Mouse (Mus musculus) adrenal gland, adult 18-20 months (tissue): ENCODE data around the gene Entr1. TPM values are rescaled to one million over a fixed set of nuclear protein-coding genes. Genes with fewer than 3 reads are reported as not detected.
"Not testable (repeated sequence)": the region's sequence is repeated elsewhere in the genome, so short reads cannot be mapped to it uniquely, and the experiment has no call there.

Experiments
- DNase-seq, 2 experiments: peaks; one replicate each; pipeline ENCODE4 v3.0.0; 2021 to 2022; ENCODE audit warnings: low spot score in 2 of 2
- total RNA-seq, 2 experiments: library from RNA; stranded (reverse); gene quantifications; 1 replicate in 1 of 2; 2 replicates in 1 of 2; pipeline ENCODE4 v1.2.3; 2021

Gene Entr1
- total RNA-seq, 2 experiments from 2014 or later: 114 to 119 TPM

DNA sequence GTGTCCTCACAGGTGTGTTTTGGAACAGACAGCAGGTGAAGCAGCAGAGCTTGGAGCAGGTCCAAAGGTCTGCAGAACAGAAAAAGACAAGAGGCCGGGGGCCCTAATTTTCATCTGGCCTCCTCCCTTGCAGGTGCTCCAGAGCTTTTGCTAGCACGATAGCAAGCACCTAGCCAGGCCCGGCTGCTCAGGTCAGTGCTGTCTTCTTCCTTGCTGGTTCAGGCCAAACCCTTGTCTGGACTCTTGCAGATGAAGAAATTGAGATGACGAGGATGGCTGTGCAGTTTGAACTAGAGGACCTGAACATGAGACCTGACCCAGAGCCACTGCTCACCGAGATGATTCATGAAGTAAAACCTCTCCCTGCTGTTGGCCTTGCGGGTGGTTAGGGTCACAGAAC is 2.5 kb upstream of the Entr1 start:
- no peak for DNase-seq

DNA sequence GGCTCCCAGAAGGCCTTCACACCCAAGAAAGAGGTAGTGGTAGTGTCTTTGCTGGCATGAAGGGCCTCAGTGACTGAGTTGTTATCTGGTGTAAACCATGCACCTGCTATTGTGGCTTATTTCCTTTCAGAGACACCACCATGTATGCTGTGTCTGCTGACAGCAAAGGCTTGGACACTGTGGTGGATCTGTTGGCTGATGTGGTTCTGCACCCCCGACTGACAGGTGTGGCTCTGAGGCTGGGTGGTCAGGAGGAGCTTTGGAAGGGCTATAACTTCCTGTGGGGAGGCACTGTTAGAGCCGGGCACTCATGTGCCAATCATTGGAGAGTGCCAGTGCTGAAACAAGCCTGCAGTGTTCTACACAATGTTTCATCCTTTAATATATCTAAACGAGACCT is 1.8 kb upstream of the Entr1 start:
- no peak for DNase-seq

DNA sequence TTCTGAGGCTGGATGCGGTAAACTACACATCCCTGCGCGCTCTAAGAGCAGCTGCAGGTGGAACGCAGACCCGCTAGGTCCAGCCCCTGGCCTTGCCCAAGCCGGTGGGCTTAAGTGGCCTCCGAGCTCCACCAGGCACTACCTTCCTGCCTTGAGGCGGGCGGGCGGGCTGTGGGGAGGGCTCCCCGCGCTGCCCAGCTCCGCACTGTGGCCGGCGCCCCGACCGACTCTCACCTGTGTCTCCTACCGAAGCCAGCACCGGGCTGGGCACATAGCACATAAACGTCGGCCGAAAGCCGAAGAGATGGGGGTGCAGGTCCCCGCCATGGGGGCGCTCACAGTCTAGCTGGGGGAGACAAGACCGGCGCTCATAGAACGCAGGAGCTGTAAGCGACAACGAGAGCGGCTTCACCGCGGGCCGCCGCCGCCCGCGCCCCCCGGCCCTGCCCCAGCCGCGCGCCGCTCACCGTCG is 398 bp downstream of the Entr1 start:
- peak in 1 of 2 experiments; percentile 44 for DNase-seq

DNA sequence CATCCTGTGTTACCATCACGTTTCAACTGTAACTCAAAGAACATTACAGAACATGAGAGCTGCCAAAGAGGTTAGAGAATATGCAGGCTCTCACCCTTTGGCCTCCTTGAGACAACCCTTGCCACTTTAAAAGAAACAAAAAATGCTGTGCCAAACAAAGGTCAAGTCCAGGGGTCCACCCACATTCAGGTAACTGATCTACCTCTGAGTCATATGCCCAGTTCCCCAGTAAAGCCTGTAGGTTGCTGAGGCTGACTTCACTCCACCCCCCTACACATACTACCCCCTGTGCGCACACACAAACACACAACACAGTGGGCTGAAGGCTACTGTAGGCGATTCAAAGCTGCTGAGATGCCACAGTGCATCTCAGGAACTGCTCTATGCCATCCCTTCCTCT is 1.4 kb downstream of the Entr1 start:
- no peak for DNase-seq

DNA sequence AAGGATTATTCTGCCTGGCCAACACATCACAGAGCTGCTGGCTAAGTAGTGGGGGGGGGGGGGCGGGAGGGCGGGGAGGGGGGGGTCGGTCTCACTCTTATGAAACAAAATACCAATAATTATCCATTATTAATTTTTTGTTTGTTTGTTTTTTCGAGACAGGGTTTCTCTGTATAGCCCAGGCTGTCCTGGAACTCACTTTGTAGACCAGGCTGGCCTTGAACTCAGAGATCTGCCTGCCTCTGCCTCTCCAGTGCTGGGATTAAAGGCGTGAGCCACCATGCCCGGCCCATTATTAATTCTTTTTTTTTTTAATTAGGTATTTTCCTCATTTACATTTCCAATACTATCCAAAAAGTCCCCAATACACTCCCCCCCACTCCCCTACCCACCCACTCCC is 8.2 kb downstream of the Entr1 start:
- DNase-seq: not testable (repeated sequence)

DNA sequence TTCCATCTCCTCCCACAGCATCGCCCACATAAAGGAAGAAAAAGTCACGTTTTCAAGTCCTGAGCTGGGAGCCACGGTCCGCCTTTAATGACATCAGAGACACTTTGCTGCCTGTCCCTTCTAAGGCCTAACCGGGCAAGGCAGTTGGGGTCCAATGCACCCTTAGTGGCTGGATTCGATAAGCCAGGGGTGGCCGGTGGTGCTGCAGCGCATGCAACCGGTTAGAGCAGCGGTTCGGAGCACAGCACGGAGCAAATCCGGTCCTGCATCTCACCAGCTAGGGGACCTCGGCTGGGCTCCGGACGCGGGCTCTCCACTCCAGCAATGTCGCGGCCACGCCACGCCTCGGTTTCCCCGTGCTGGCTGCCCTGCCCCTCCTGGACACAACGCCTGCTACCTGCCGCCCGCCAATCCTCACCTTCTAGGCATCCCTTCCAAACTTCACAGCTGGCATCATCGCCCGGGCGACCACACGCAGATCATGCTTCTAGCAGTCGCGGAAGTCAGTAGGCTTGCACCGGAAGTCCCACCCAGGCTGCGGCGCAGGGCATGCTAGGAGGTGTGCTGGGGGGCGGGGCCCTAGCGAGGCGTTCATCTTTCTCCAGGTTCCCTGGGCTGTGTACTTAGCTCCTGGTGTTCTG is 8.9 kb downstream of the Entr1 start, which contains the start of gene Snapc4:
TSS of gene Snapc4 (minus strand) at position 523 of the 641 bp plus-strand sequence.
- peak; percentile 77 for DNase-seq

DNA sequence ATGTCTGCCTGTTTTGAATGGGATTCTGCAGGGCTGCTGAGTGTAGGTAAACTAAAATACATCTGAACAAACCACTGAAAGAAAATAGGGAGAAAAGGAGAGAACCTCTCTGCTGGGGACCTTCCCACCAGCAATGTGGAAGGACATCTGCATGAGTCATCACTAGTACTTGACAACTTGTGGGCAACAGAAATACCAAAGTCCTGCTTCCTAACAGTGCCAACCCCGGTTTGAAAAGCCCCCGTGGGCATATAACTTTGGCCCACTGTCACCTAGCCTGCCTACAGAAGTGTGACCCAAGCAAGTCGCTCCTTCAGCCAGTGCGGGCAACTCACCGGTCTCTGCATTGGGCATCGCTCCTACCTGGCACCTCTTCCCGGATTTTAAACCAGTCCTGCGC is 16.7 kb downstream of the Entr1 start:
- DNase-seq: no peak

DNA sequence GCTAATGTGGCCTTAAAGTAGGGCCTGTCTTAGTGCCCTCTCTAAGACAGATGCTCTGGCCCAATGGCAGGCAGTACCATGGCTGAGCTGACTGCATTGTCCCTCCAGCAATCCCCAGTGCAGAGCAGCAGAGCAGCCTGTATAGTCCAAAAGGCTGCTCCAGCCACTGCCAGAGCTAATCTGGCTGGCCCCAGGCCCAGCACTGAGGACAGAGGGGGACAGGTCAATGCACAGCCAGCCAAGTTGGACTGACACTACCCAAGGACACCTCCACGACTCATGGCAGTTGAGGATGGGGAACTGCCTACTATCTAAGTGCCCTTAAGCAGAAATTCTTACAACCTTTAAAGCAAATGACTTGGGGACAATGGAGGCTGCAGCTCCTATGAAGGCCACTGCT is 20.5 kb downstream of the Entr1 start:
- DNase-seq: no peak

DNA sequence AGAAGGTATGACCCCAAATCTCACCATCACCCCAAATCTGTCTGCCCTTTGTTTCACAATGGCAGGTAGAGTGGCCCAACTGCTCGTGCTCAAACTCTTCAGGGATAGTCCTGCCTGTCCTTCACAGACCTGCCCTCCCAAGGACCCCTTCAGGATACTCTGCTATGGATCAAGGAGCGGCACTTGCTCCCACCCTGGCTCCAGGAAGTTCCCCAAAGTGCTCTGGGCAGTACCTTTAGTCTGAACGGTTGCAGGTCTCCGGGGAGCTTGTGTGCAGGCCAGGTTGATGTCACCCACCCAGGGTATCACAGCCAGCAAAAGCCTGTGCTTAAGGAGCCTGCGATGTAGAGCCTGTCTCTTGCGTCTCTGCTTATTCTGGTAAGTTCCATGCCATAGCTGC is 21.2 kb downstream of the Entr1 start:
- no peak for DNase-seq

DNA sequence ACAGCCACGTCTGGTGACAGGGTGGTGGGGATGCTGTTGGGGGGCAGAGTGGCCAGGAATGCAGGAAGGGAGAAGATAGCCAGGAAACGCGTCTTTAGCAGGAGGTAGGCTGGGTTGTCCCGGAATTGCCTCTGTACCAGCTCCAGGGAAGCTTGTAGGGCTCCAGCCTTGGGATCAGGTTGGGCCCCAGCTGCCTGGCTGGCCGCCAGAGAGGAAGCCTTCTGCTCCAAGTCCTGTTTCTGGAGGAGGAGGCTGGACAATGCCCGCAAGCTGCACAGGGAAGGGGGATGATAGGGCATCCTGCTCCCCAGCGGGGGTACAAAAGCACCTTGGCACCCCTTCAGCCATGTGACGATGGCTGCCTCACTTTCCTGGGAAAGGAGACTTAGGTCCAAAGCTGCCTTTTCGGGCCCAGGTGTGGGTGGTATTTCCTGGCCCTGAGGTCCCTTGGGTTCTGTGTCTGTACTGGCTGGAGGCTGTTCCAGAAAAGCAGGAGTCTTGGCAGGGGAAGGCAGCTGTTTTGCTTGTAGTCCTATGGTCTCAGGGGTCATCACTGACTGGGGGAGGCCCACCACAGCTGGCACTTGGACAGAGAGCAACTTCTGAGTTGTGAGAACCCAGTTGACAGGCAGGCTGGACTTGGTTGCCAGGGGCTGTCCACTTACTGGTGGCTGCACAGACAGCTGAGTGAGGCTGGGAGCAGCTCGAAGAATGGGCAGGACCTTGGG is 24.2 kb downstream of the Entr1 start:
- peak; percentile 52 to 64 for DNase-seq

DNA sequence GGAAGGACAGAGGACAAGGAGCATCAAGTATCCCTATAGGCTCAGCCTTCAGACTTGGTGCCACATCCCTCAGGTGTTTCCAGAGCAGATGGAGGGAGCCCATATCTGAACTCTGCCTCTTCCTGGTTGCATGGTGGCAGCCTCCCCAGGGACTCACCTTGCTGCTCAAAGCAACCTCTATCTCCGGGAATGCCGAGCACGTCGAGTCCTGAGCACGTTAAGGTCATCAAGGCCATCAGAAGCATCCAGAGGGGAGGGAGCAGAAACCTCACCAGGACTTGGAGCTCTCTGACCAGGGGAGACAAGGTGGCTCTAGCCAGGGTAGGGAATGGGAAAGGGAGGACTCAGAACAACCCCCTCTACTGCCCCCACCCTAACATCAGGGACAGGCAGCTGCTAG is 25.6 kb downstream of the Entr1 start:
- no peak for DNase-seq

DNA sequence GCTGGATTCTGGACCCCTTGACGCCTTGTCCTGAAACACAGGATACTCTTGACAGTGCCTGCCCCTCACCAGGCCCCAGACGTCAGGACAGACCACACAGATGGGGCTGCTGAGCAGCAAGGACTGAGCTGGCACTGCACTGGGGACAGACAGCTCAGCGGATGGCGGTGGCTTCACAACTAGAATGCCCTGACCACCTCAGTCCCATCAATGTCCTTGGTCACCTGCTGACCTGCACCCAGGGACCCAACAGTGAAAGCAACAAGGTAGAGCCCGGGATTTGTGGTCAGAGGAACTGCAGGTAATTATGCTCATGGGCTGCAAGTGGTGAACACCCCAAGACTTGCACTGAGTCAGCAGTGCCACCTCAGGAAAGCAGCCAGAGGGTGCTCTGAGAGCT is 26.1 kb downstream of the Entr1 start:
- DNase-seq: no peak

DNA sequence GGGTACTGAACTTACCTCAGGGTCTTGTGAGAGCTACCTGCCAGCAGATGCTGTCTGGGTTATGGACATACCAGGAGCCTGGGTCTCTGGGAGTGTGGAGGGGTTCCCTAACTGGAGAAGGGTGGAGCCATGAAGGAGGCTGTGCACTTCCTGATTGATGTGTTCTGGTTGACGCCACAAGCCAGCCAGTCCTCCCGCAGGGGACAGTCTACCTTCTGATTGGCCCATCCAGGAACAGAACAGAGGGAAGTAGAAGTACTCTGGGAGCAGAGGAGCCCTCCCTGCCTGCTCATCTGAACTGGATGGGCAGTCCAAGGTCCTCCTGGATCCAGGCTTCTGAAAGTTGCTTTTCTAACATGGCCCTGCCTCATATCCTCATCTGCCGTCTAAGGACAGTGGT is 28.3 kb downstream of the Entr1 start, which contains the start of gene Card9:
TSS of gene Card9 (minus strand) at position 147 of the 400 bp plus-strand sequence.
- no peak for DNase-seq

DNA sequence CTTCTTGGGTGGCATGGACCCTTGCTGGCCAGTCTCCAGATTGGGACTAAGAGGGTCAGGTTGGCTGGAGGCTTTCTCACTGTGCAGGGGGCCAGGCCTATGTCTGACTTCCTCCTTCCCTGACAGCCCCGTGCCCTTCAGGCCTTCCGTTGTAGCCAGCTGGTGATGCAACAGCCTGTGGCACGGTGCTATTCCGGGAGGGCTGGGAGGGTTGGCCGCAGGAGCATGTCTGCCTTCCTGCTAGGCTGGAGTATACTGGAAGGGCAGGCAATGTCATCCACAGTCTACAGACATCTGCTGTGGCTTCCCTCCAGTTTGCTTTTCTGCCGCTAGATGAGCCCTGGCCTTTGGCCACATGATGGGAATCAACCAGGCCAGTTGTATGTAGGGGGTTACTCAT is 29.1 kb downstream of the Entr1 start:
- DNase-seq: no peak

DNA sequence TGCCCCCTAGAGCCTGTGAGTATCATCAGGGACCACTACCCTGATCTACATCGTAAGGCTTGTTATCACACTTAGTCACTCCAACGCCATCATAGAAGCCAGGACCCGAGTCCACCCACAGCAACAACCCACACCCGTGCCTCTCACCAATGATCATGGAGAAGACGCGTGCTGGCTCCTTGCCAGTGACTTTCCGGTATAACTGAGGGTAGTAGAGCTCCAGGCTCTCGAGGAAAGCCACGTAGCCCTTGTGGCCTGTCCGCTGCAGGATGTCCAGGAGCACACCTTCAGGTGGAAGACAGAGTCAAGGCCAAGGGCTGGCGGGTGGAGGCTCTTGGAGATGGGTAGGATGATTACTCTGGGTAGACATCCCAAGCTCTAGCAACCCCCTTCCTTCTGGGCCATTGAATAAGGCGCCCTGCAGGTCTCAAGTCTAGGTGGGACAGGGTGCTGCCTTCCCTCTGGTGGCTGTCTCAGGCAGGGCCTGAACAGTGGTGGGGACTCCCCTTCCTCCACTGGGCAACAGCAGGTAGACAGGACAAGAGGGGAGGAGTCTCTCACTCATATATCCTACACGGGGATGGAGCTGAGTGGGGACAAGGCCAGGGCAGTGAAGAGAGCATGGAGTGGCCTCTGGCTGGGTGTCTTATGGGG is 30.3 kb downstream of the Entr1 start:
- no peak for DNase-seq

DNA sequence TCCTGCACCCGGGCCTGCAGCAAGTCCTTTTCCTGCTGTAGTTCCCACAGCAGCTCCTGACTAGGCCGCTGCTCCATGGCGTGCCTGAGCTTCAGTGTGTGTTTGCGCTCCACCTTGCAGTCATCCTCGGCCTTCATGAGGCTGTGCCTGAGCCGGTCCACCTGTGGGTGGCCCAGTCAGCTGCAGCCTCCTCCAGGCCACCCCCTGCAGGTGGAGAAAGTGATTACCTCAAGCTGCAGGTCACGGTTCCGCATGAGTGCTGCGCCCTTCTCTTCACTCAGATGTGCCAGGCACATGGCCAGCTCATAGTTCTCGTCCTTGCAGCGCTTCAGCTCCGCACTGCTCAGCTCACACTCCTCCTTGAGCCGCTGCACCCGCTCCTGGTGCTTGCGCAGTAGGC is 31.6 kb downstream of the Entr1 start:
- no peak for DNase-seq

DNA sequence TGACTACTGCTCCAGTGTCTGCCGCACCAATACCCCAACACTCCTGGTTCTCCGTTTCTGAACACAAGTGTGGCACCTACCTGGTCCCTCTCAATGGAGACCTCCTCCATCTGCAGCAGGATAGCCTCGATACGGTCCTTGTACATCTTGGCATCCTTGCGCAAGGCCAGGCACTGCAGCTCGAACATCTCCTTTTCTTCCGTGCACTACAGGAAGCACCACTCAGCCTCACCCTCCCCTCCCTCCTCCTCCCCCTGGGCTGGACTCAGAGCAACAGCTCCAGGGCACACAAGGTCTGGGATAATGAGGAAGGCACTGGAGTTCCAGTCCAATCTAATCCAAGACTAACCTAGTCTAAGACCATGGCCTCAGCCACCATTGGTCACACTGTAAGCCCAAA is 32.4 kb downstream of the Entr1 start:
- no peak for DNase-seq

DNA sequence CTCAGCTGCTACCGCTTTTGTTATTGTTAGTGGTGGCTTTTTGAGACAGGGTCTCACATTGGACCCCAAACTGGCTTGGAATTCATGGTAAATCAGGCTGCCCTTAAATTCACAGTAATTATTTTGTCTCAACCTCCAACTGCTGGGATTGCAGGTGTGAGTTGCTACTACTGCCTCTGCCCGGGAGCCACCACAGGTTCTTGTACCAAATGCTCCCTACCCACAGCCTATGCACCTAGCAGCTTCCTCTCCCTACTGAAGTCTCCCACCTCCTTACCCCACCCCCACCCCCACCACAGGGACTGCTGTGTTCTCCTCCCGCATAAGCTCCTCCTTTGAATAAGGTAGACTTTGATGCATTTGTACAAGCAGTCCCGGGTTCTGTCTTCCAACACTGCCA is 32.9 kb downstream of the Entr1 start:
- no peak for DNase-seq

DNA sequence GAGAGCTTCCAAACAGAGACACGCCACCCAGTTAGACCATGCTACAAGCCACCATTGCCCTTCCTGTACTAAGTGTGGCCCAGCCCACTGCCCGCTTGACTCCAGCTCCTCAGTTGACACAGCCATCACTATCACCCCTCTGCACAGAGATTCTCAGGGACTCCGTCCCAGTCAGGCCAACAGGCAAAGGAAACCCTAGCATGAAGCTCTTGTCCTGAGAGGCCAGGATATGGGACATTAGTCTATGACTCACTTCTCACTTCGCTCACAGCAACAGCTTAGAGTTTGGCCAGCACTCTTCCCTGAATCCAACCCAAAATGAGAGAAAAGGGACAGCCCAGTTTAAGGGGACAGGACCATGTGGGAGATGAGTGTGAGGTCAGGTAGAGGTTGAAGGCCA is 34.7 kb downstream of the Entr1 start:
- no peak for DNase-seq

DNA sequence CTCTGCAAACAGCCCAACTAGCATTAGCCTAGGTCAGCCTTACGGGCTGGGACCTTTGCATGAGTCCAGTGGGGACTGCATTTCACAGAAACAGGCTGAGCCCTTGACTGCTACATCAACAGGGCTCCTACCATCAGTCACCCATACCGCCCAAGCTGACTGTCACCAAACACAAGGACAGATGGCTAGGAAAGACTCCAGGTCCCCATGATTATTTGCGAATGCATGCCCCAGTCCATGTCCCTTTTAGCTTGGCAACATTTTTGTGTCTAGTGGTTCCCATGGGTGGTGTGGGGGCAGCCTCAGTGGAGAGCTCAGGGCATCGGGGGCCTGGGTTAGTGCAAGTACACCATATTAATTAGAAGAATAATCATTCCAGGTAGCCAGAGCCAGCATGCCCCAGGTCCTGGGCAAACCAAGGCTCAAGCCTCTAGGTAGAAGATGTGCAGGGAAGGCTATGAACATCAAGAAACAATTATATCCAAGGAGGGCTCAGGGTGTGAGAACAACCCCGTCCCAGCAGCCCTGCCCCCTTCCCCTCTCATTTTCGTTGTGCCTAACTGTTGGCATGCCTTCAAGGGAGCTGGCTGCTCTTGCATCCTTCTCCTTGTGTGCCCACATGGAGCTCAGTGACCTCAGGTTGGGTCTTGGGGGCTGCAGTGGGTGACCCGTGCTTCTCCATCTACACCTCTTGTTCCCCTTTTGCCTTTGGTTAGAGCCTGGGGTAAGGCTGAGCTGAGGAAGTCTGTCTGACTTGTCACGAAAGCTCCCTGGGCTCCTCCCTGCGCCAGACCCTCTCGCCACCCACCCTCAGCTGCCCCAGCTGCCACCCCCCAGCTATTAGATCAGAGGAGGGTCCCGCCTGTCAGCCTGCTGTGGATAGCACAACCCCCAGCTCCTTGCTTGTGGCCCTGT is 35.8 kb downstream of the Entr1 start:
- DNase-seq: no peak

DNA sequence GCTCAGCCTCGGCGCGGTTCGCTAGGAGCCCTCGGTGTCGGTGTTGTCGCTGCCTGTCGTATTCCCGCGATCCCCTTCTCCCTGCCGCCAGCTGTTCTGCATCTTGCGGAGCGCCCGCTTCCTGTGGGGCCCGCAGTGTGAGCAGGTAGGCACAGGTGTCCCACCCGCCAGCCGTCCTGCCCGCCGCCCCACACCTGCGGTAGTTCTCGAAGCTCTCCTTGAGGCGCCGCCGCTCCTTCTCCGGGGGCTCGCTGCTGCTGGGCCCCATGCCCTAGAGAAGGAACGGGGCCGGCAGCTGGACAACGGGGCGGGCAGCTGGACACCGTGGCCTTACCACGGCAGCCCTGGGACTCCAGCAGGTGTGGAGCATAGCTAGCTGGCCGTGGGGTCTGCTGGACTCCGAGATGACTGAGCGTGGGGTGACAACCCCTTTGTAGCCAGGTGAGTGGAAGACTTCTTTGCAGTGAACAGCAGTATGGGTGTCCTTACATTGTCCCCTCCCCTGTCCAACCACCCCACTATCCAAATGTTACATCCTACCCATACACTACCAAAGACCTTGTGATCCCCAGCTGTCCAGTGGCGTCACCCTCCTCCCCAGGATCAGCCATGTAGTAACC is 36.7 kb downstream of the Entr1 start:
- DNase-seq: peak; percentile 42 to 46
